ENCODE assay signal across 28 mouse cellular contexts in the genomic region with DNA sequence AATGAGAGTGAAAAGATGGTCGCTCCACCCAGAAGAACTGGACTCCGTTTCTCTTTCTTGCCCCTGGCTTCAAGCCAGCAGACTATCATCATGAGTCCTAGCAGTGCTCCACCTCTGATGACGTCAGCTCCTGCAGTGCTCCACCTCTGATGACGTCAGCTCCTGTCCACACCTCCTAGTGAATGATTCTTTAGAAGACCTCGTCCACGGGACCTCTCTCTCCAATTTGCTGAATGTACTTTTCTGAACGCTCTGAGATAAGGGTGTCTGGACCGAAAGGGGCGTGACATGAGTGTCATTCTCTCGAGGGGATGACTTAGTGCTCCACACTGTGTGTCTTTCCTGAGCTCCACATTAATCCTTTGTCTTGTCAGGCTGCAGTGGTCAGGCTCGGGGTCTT. TPM values are rescaled to one million over a fixed set of nuclear protein-coding genes. Genes with fewer than 3 reads are reported as not detected.
DNase-seq lines count a peak whose midpoint lies in the region; ATAC-seq and TF ChIP-seq lines count a peak whose summit lies in the region.
"Had no signal": no experiment of that assay in that cellular context is flagged by ENCODE, and none has a peak within 500 bp of the region (broad histone marks: within the 10 kb centered on the region; RNA-seq: fewer than 3 reads in every experiment).

No protein-coding gene starts in this region.

- H3K4me3 ChIP-seq in heart, embryonic 14.5 days (ENCODE audit: control insufficient read depth in 1 of 2, insufficient read depth in 1 of 2, low read depth in 1 of 2, low read length in 2 of 2) = no peak overlapping the region
- no peak overlapping the region for H3K4me3 ChIP-seq in heart, postnatal 0 days (ENCODE audit: low read depth, low read length)
- H3K4me3 ChIP-seq in forebrain, postnatal 0 days (ENCODE audit: low read depth, low read length) = no peak overlapping the region
- H3K4me3 ChIP-seq: forebrain, embryonic 10.5 days; hindbrain, embryonic 15.5 days; liver, embryonic 13.5 days; megakaryocyte, embryonic 14.5 days had no signal

- TF ChIP-seq CTCF in heart, postnatal 0 days (IDR thresholded peaks at IDR 0.05; ENCODE audit: low read depth) = no peak
- no peak for TF ChIP-seq CTCF in forebrain, postnatal 0 days (IDR thresholded peaks at IDR 0.05; ENCODE audit: low read depth)

- H3K9me3 ChIP-seq in heart, embryonic 14.5 days (ENCODE audit: control insufficient read depth, low read length) = no peaks in the 10 kb centered on the region
- H3K9me3 ChIP-seq in heart, postnatal 0 days (replicated peaks; ENCODE audit: control insufficient read depth, low read length) = no peaks in the 10 kb centered on the region
- H3K9me3 ChIP-seq in forebrain, postnatal 0 days (ENCODE audit: low read length) = no peaks in the 10 kb centered on the region
- H3K9me3 ChIP-seq: forebrain, embryonic 10.5 days; hindbrain, embryonic 15.5 days; liver, embryonic 13.5 days; megakaryocyte, embryonic 14.5 days had no signal

- 8% methylated on average over 11 of the region's 11 CpGs for WGBS in heart, embryonic 14.5 days
- WGBS in heart, postnatal 0 days = 13% methylated on average over 11 of the region's 11 CpGs
- WGBS in forebrain, postnatal 0 days = 81% methylated on average over 11 of the region's 11 CpGs

- no peaks in the 10 kb centered on the region for H3K36me3 ChIP-seq in heart, embryonic 14.5 days (ENCODE audit: control insufficient read depth, insufficient read depth, low read length)
- H3K36me3 ChIP-seq in heart, postnatal 0 days (replicated peaks; ENCODE audit: control insufficient read depth, insufficient read depth, low read length) = no peaks in the 10 kb centered on the region
- H3K36me3 ChIP-seq in forebrain, postnatal 0 days (ENCODE audit: insufficient read depth) = no peaks in the 10 kb centered on the region
- H3K36me3 ChIP-seq: forebrain, embryonic 10.5 days; hindbrain, embryonic 15.5 days; liver, embryonic 13.5 days had no signal

- H3K27me3 ChIP-seq in heart, embryonic 14.5 days (ENCODE audit: control insufficient read depth, insufficient read depth, low read length) = no peaks in the 10 kb centered on the region
- H3K27me3 ChIP-seq in heart, postnatal 0 days (ENCODE audit: control insufficient read depth, insufficient read depth, low read length) = no peaks in the 10 kb centered on the region
- peaks cover 3% of the 10 kb centered on the region; the same call in 1 of the 2 replicates for H3K27me3 ChIP-seq in forebrain, postnatal 0 days (ENCODE audit: insufficient read depth, low read length)
- H3K27me3 ChIP-seq: hindbrain, embryonic 15.5 days; liver, embryonic 13.5 days; Patski had no signal

- peak overlapping the region; percentile 67 to 73 for H3K27ac ChIP-seq in heart, embryonic 14.5 days (replicated peaks in 1 of 2; ENCODE audit: control insufficient read depth in 1 of 2, insufficient read depth in 1 of 2, low read depth in 2 of 2, low read length in 2 of 2)
- H3K27ac ChIP-seq in heart, postnatal 0 days (ENCODE audit: low read depth) = no peak overlapping the region
- H3K27ac ChIP-seq in forebrain, postnatal 0 days (ENCODE audit: low read depth, low read length) = no peak overlapping the region
- H3K27ac ChIP-seq: forebrain, embryonic 10.5 days; hindbrain, embryonic 15.5 days; liver, embryonic 13.5 days had no signal

- peaks cover 22 to 35% of the 10 kb centered on the region in 2 experiments for H3K4me1 ChIP-seq in heart, embryonic 14.5 days (ENCODE audit: control insufficient read depth in 2 of 2, insufficient read depth in 2 of 2, low read length in 2 of 2)
- H3K4me1 ChIP-seq in heart, postnatal 0 days (ENCODE audit: control insufficient read depth, insufficient read depth) = no peaks in the 10 kb centered on the region
- no peaks in the 10 kb centered on the region for H3K4me1 ChIP-seq in forebrain, postnatal 0 days (ENCODE audit: insufficient read depth)
- H3K4me1 ChIP-seq: forebrain, embryonic 10.5 days; hindbrain, embryonic 15.5 days; liver, embryonic 13.5 days; megakaryocyte, embryonic 14.5 days had no signal

- peak; percentile 27; the same call in 1 of the 2 replicates for ATAC-seq in heart, embryonic 14.5 days (ENCODE audit: insufficient number of reproducible peaks, insufficient read depth, low FRiP score, low read depth)
- peak; percentile 54 for ATAC-seq in heart, postnatal 0 days (ENCODE audit: insufficient read depth, low read depth)
- no peak for ATAC-seq in forebrain, postnatal 0 days
- ATAC-seq: forebrain, embryonic 16.5 days; Patski had no signal

- H3K4me2 ChIP-seq in heart, embryonic 14.5 days (ENCODE audit: low read length) = peak overlapping the region; percentile 29; the same call in 1 of the 2 replicates
- no peak overlapping the region for H3K4me2 ChIP-seq in heart, postnatal 0 days (ENCODE audit: low read depth, low read length)
- no peak overlapping the region for H3K4me2 ChIP-seq in forebrain, postnatal 0 days (ENCODE audit: low read depth)
- H3K4me2 ChIP-seq: hindbrain, embryonic 15.5 days; liver, embryonic 13.5 days had no signal

- no peak for TF ChIP-seq EP300 in heart, postnatal 0 days (IDR thresholded peaks at IDR 0.05; ENCODE audit: low read depth)

- DNase-seq in embryo, embryonic 10 days (ENCODE audit: low spot score) = peak; percentile 26
- DNase-seq in embryo, embryonic 11 days = no peak
- DNase-seq in heart, postnatal 14 days = no peak
- DNase-seq in heart, postnatal 0 days (ENCODE audit: low spot score) = peak; percentile 37
- DNase-seq in yolk sac, embryonic 10.5 days (ENCODE audit: low spot score) = peak; percentile 80
- no peak for DNase-seq in forebrain, postnatal 0 days
- no peak for DNase-seq in thymus, postnatal 10 days (ENCODE audit: low spot score in 2 of 2)
- DNase-seq: adrenal gland, postnatal 36 days; cerebellum, adult 11 months; cerebellum, adult 9-11 months; gastrocnemius, postnatal 14 days; kidney, postnatal 25 days; liver, embryonic 13.5 days; lung, adult 2 months; lung, postnatal 36 days; midbrain, embryonic 14.5 days; right cerebral cortex, postnatal 14 days; thymus, postnatal 36 days had no signal

- H3K9ac ChIP-seq in heart, embryonic 14.5 days (ENCODE audit: low read length) = no peak overlapping the region
- no peak overlapping the region for H3K9ac ChIP-seq in heart, postnatal 0 days (replicated peaks; ENCODE audit: low read depth, low read length)
- H3K9ac ChIP-seq in forebrain, postnatal 0 days = no peak overlapping the region
- H3K9ac ChIP-seq: hindbrain, embryonic 15.5 days; liver, embryonic 13.5 days had no signal

- intact Hi-C loops in heart, postnatal 14 days (cut with DNase I) = no loop called here

RNA-seq across cellular contexts. Expression of a gene that starts 15.5 kb away (rescaled TPM):
- polyA plus RNA-seq in heart, embryonic 14.5 days (2014; fragmentation: Nextera tagmentation; extraction: Ambion mirVana) = 46.3 and 51.9 TPM in 2 replicates
- total RNA-seq in heart, postnatal 14 days (2021) = 1 to 10 TPM; 1.0 to 1.1 TPM
- total RNA-seq in heart, postnatal 0 days (2014; rRNA removed; ENCODE audit: low replicate concordance) = 38.9 and 54.8 TPM in 2 replicates
- 34.3 and 34.4 TPM in 2 replicates for polyA plus RNA-seq in heart, postnatal 0 days (2015; fragmentation: Nextera tagmentation; extraction: Ambion mirVana)
- total RNA-seq in forebrain, postnatal 0 days (2014; rRNA removed) = 0.43 and 0.69 TPM in 2 replicates
- 0.78 and 0.92 TPM in 2 replicates for polyA plus RNA-seq in forebrain, postnatal 0 days (2015; fragmentation: Nextera tagmentation; extraction: Ambion mirVana)
- total RNA-seq: adrenal gland, adult 18-20 months; common myeloid progenitor, adult 5-6 weeks; hematopoietic stem cell, adult 5-6 weeks had no signal

RNA-seq across cellular contexts. Expression of a gene that starts 55.7 kb away (rescaled TPM):
- polyA plus RNA-seq in heart, embryonic 14.5 days (2014; fragmentation: Nextera tagmentation; extraction: Ambion mirVana) = 0.23 and 0.47 TPM in 2 replicates
- under 1 TPM; 0.12 to 0.29 TPM for total RNA-seq in heart, postnatal 14 days (2021)
- not detected in 2 replicates for total RNA-seq in heart, postnatal 0 days (2014; rRNA removed; ENCODE audit: low replicate concordance)
- 0.14 and 0.21 TPM in 2 replicates for polyA plus RNA-seq in heart, postnatal 0 days (2015; fragmentation: Nextera tagmentation; extraction: Ambion mirVana)
- 0.14 and 1.6 TPM in 2 replicates for total RNA-seq in forebrain, postnatal 0 days (2014; rRNA removed)
- polyA plus RNA-seq in forebrain, postnatal 0 days (2015; fragmentation: Nextera tagmentation; extraction: Ambion mirVana) = 0.12 and 0.48 TPM in 2 replicates
- total RNA-seq: adrenal gland, postnatal 36 days; left cerebral cortex, postnatal 14 days had no signal
- polyA plus RNA-seq: forebrain, embryonic 16.5 days had no signal

Comparison
In these comparisons a context has a peak if more than half of its experiments do, and no peak if none do; other contexts are left out.
1. DNase-seq: peak in embryo, embryonic 10 days (single experiment), heart, postnatal 0 days (single experiment) and yolk sac, embryonic 10.5 days (single experiment); none in embryo, embryonic 11 days (single experiment), heart, postnatal 14 days (0 of 2), forebrain, postnatal 0 days (single experiment) and thymus, postnatal 10 days (0 of 2).
2. H3K27ac ChIP-seq: peak in heart, embryonic 14.5 days (2 of 2); none in heart, postnatal 0 days (single experiment) and forebrain, postnatal 0 days (single experiment).
3. RNA of a gene that starts 15.5 kb away (total RNA-seq): 38.9 to 54.8 TPM in heart, postnatal 0 days; 1.0 to 1.1 TPM in heart, postnatal 14 days and 0.43 to 0.69 TPM in forebrain, postnatal 0 days; every median in the first group is over 10 times any median in the second.